Mouse (Mus musculus): ENCODE measurements around the gene Ccm2l.
A peak's percentile ranks its signal among the peaks of the same experiment; 100 is the strongest.

Gene Ccm2l

GRCm38 (mm10) chr2:153052700-153053351 lies 12.9 kb upstream of the Ccm2l start:
- no peak for DNase-seq (ENCODE audit: extremely low read depth, low read depth)

GRCm38 (mm10) chr2:153053896-153054295 lies 11.9 kb upstream of the Ccm2l start:
- no peak for DNase-seq (ENCODE audit: extremely low read depth, low read depth)

- DNase-seq (ENCODE audit: extremely low read depth, low read depth): no peak
These were observed 10.4 kb upstream of the Ccm2l start for GRCm38 (mm10) chr2:153055270-153055920.

GRCm38 (mm10) chr2:153058365-153058764 lies 7.4 kb upstream of the Ccm2l start:
- no peak for DNase-seq (ENCODE audit: extremely low read depth, low read depth)

GRCm38 (mm10) chr2:153060216-153060615 lies 5.5 kb upstream of the Ccm2l start:
- DNase-seq (ENCODE audit: extremely low read depth, low read depth): no peak

GRCm38 (mm10) chr2:153063394-153063793 lies 2.4 kb upstream of the Ccm2l start:
- no peak for DNase-seq (ENCODE audit: extremely low read depth, low read depth)

GRCm38 (mm10) chr2:153064190-153064970 lies 1.4 kb upstream of the Ccm2l start:
- no peak for DNase-seq (ENCODE audit: extremely low read depth, low read depth)

- DNase-seq (ENCODE audit: extremely low read depth, low read depth): no peak
These were observed 1.2 kb downstream of the Ccm2l start for GRCm38 (mm10) chr2:153066991-153067390.

- DNase-seq (ENCODE audit: extremely low read depth, low read depth): no peak
These were observed 5.2 kb downstream of the Ccm2l start for GRCm38 (mm10) chr2:153070762-153071490.

GRCm38 (mm10) chr2:153071491-153072184 lies 5.9 kb downstream of the Ccm2l start:
- no peak for DNase-seq (ENCODE audit: extremely low read depth, low read depth)

- no peak for DNase-seq (ENCODE audit: extremely low read depth, low read depth)
These were observed 8.9 kb downstream of the Ccm2l start for GRCm38 (mm10) chr2:153074651-153075050.

- no peak for DNase-seq (ENCODE audit: extremely low read depth, low read depth)
These were observed 10.2 kb downstream of the Ccm2l start for GRCm38 (mm10) chr2:153075961-153076360.

- DNase-seq (ENCODE audit: extremely low read depth, low read depth): peak; percentile 63
These were observed 15.2 kb downstream of the Ccm2l start for GRCm38 (mm10) chr2:153080841-153081523.

- no peak for DNase-seq (ENCODE audit: extremely low read depth, low read depth)
These were observed 16.1 kb downstream of the Ccm2l start for GRCm38 (mm10) chr2:153081866-153082265.

- no peak for DNase-seq (ENCODE audit: extremely low read depth, low read depth)
These were observed 17.5 kb downstream of the Ccm2l start for GRCm38 (mm10) chr2:153083275-153083674.

GRCm38 (mm10) chr2:153083824-153084223 lies 18.1 kb downstream of the Ccm2l start:
- DNase-seq (ENCODE audit: extremely low read depth, low read depth): no peak

- no peak for DNase-seq (ENCODE audit: extremely low read depth, low read depth)
These were observed 18.7 kb downstream of the Ccm2l start for GRCm38 (mm10) chr2:153084261-153084976.

- no peak for DNase-seq (ENCODE audit: extremely low read depth, low read depth)
These were observed 19.8 kb downstream of the Ccm2l start for GRCm38 (mm10) chr2:153085556-153085955.

- DNase-seq (ENCODE audit: extremely low read depth, low read depth): no peak
These were observed 20.4 kb downstream of the Ccm2l start for GRCm38 (mm10) chr2:153086166-153086565.

- no peak for DNase-seq (ENCODE audit: extremely low read depth, low read depth)
These were observed 21.3 kb downstream of the Ccm2l start for GRCm38 (mm10) chr2:153087091-153087490.
